26 mouse cellular contexts compared by ENCODE assay signal in the genomic region with DNA sequence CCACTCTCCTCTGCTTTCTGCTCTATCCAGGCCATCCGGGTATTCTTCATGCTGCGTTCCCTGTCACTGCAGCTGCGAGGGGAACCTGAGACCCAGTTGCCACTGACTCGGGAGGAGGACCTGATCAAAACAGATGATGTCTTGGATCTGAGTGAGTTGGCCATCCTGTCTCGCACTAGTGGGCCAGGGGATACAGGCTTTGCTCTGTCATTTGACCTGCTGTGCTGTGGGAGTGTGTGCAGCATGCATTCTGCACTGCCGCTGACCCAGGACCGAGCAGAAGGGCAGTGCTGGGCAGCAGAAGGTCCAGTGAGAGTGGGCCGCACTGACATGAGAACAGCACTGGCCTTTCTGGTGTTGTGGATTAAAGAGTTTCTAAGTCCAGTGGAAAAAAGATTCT.
"Had no signal": no experiment of that assay in that cellular context is flagged by ENCODE, and none has a peak within 500 bp of the region (broad histone marks: within the 10 kb centered on the region; RNA-seq: fewer than 3 reads in every experiment).

No protein-coding gene starts in this region.

- H3K9ac ChIP-seq: heart, embryonic 12.5 days; hindbrain, embryonic 12.5 days; hindbrain, embryonic 14.5 days; intestine, embryonic 15.5 days; limb, embryonic 12.5 days; liver, embryonic 13.5 days; liver, embryonic 15.5 days; liver, postnatal 0 days had no signal

- H3K4me3 ChIP-seq: heart, embryonic 10.5 days; heart, embryonic 12.5 days; hindbrain, embryonic 10.5 days; hindbrain, embryonic 12.5 days; intestine, embryonic 15.5 days; layer of hippocampus, adult 2 months; left cerebral cortex, adult 2 months; limb, embryonic 10.5 days; limb, embryonic 12.5 days; liver, embryonic 13.5 days; liver, embryonic 15.5 days had no signal

- H3K27me3 ChIP-seq: heart, embryonic 12.5 days; hindbrain, embryonic 12.5 days; intestine, embryonic 15.5 days; limb, embryonic 12.5 days; liver, embryonic 15.5 days had no signal

- H3K27ac ChIP-seq: heart, embryonic 10.5 days; hindbrain, embryonic 10.5 days; hindbrain, embryonic 12.5 days; hindbrain, embryonic 14.5 days; layer of hippocampus, adult 2 months; left cerebral cortex, adult 2 months; limb, embryonic 10.5 days; limb, embryonic 12.5 days; liver, embryonic 13.5 days; liver, embryonic 15.5 days had no signal

- H3K9me3 ChIP-seq: heart, embryonic 10.5 days; heart, embryonic 12.5 days; hindbrain, embryonic 10.5 days; hindbrain, embryonic 12.5 days; intestine, embryonic 15.5 days; limb, embryonic 10.5 days; limb, embryonic 12.5 days; liver, embryonic 13.5 days; liver, embryonic 15.5 days had no signal

- H3K4me2 ChIP-seq: heart, embryonic 12.5 days; hindbrain, embryonic 12.5 days; hindbrain, embryonic 14.5 days; intestine, embryonic 15.5 days; limb, embryonic 12.5 days; liver, embryonic 11.5 days; liver, embryonic 13.5 days; liver, embryonic 15.5 days had no signal

- H3K4me1 ChIP-seq: hindbrain, embryonic 12.5 days had no signal

- ATAC-seq: forebrain, embryonic 16.5 days; hindbrain, embryonic 16.5 days; inflammation-experienced regulatory T-cells, adult 6 months; intestine, embryonic 15.5 days; intestine, postnatal 0 days; liver, postnatal 0 days had no signal

- DNase-seq: gastrocnemius, postnatal 14 days; gastrocnemius, postnatal 36 days; heart, adult 18-20 months; heart, postnatal 10 days; heart, postnatal 4 days; kidney, adult 8-10 months; kidney, postnatal 25 days; liver; liver, embryonic 13.5 days; liver, postnatal 0 days had no signal

- H3K36me3 ChIP-seq: heart, embryonic 10.5 days; heart, embryonic 12.5 days; hindbrain, embryonic 10.5 days; hindbrain, embryonic 12.5 days; intestine, embryonic 15.5 days; limb, embryonic 10.5 days; limb, embryonic 12.5 days; liver, embryonic 13.5 days; liver, embryonic 15.5 days had no signal
